Mouse (Mus musculus) MEL (cell line): ENCODE results near the gene Lhb. TPM values are rescaled to one million over a fixed set of nuclear protein-coding genes. Genes with fewer than 3 reads are reported as not detected.

Experiments used
- DNase-seq: peaks from one replicate; pipeline ENCODE4 v3.0.0; 2011; ENCODE audit warnings: low read depth, low spot score
- H3K27ac ChIP-seq: 2 replicates; pipeline ENCODE4 v1.5.1; 2012; ENCODE audit warnings: low read depth, mild to moderate bottlenecking, control low read depth, low read length, moderate library complexity; ENCODE audit not compliant: control insufficient read depth
- H3K27me3 ChIP-seq, 2 experiments: fragments of 150-350 bp in 1 of 2; sonication (generic) in 1 of 2; 2 replicates each; pipeline ENCODE4 v1.6.1; 2012; ENCODE audit warnings: low read length in 2 of 2, mild to moderate bottlenecking in 2 of 2, improper control_type of control experiment in 1 of 2, moderate library complexity in 1 of 2; ENCODE audit not compliant: insufficient read depth in 2 of 2, control insufficient read depth in 1 of 2
- H3K36me3 ChIP-seq, 2 experiments: 2 replicates each; pipeline ENCODE4 v1.6.1; 2012 to 2014; ENCODE audit warnings: low read length in 2 of 2, improper control_type of control experiment in 1 of 2, inconsistent platforms in 1 of 2, mild to moderate bottlenecking in 1 of 2; ENCODE audit not compliant: insufficient read depth in 2 of 2, control insufficient read depth in 1 of 2
- H3K4me1 ChIP-seq, 2 experiments: fragments of 150-350 bp in 1 of 2; sonication (generic) in 1 of 2; 2 replicates each; pipeline ENCODE4 v1.6.1; 2012; ENCODE audit warnings: low read length in 2 of 2, improper control_type of control experiment in 1 of 2, mild to moderate bottlenecking in 1 of 2; ENCODE audit not compliant: insufficient read depth in 2 of 2, control insufficient read depth in 1 of 2
- H3K4me3 ChIP-seq, 2 experiments: fragments of 150-350 bp in 1 of 2; sonication (generic) in 1 of 2; 2 replicates each; pipeline ENCODE4 v1.5.1; 2012; ENCODE audit warnings: low read depth in 2 of 2, low read length in 2 of 2, mild to moderate bottlenecking in 2 of 2, moderate library complexity in 2 of 2, control low read depth in 1 of 2, improper control_type of control experiment in 1 of 2; ENCODE audit not compliant: control insufficient read depth in 1 of 2, insufficient read depth in 1 of 2
- H3K79me2 ChIP-seq: 2 replicates; pipeline ENCODE4 v1.6.1; 2012; ENCODE audit warnings: mild to moderate bottlenecking, low read length, moderate library complexity; ENCODE audit not compliant: control insufficient read depth, poor library complexity, insufficient read depth
- H3K9ac ChIP-seq: 2 replicates; pipeline ENCODE4 v1.6.1; 2012; ENCODE audit warnings: low read depth, mild to moderate bottlenecking, control low read depth, low read length, moderate library complexity; ENCODE audit not compliant: control insufficient read depth, poor library complexity, severe bottlenecking
- H3K9me3 ChIP-seq: fragments of 150-350 bp; sonication (generic); replicated peaks from 2 replicates; pipeline ENCODE4 v1.6.1; 2012; ENCODE audit warnings: mild to moderate bottlenecking, low read length, improper control_type of control experiment, moderate library complexity; ENCODE audit not compliant: insufficient read depth
- BHLHE40 ChIP-seq: IDR thresholded peaks from 2 replicates; pipeline ENCODE4 v1.6.1; 2012; ENCODE audit warnings: low read depth, mild to moderate bottlenecking, inconsistent platforms, low read length, improper control_type of control experiment, borderline replicate concordance
- CHD1 ChIP-seq: IDR thresholded peaks from 2 replicates; pipeline ENCODE4 v1.6.1; 2012; ENCODE audit warnings: low read depth, mild to moderate bottlenecking, inconsistent platforms, low read length, improper control_type of control experiment
- CHD2 ChIP-seq: IDR thresholded peaks from 2 replicates; pipeline ENCODE4 v1.6.1; 2011; ENCODE audit warnings: low read length, improper control_type of control experiment
- CTCF ChIP-seq, 3 experiments: IDR thresholded peaks in 2 of 3; conservative IDR thresholded peaks in 1 of 3; 2 replicates each; pipeline ENCODE4 v1.5.1; 2011 to 2012; ENCODE audit warnings: low read length in 3 of 3, low read depth in 2 of 3, mild to moderate bottlenecking in 2 of 3, improper control_type of control experiment in 1 of 3, inconsistent platforms in 1 of 3, mixed read lengths in 1 of 3, moderate library complexity in 1 of 3; ENCODE audit not compliant: control insufficient read depth in 1 of 3, insufficient read depth in 1 of 3, poor library complexity in 1 of 3, severe bottlenecking in 1 of 3
- ELF1 ChIP-seq: IDR thresholded peaks from 2 replicates; pipeline ENCODE4 v1.6.1; 2014; ENCODE audit warnings: low read depth, mild to moderate bottlenecking, inconsistent platforms, low read length, improper control_type of control experiment, moderate library complexity
- ETS1 ChIP-seq: IDR thresholded peaks from 2 replicates; pipeline ENCODE4 v1.6.1; 2012; ENCODE audit warnings: low read depth, mild to moderate bottlenecking, inconsistent platforms, low read length, improper control_type of control experiment, moderate library complexity
- GATA1 ChIP-seq: IDR thresholded peaks from 2 replicates; pipeline ENCODE4 v1.6.1; 2011; ENCODE audit warnings: low read depth, low read length, improper control_type of control experiment
- HCFC1 ChIP-seq: IDR thresholded peaks from 2 replicates; pipeline ENCODE4 v1.6.1; 2012; ENCODE audit warnings: low read depth, mild to moderate bottlenecking, inconsistent platforms, low read length, improper control_type of control experiment, moderate library complexity
- JUND ChIP-seq: IDR thresholded peaks from 2 replicates; pipeline ENCODE4 v1.6.1; 2011; ENCODE audit warnings: low read depth, mild to moderate bottlenecking, improper control_type of control experiment, low read length
- MAFK ChIP-seq: IDR thresholded peaks from 2 replicates; pipeline ENCODE4 v1.6.1; 2011; ENCODE audit warnings: low read depth, mild to moderate bottlenecking, low read length, improper control_type of control experiment, borderline replicate concordance
- MAX ChIP-seq: IDR thresholded peaks from 2 replicates; pipeline ENCODE4 v1.6.1; 2011; ENCODE audit warnings: low read length, improper control_type of control experiment
- MXI1 ChIP-seq: IDR thresholded peaks from 2 replicates; pipeline ENCODE4 v1.6.1; 2011; ENCODE audit warnings: mild to moderate bottlenecking, low read depth, low read length, improper control_type of control experiment
- MYB ChIP-seq: IDR thresholded peaks from 2 replicates; pipeline ENCODE4 v1.6.1; 2011; ENCODE audit warnings: mild to moderate bottlenecking, low read depth, low read length, improper control_type of control experiment
- MYC ChIP-seq: IDR thresholded peaks from 2 replicates; pipeline ENCODE4 v1.6.1; 2011; ENCODE audit warnings: low read depth, mild to moderate bottlenecking, low read length, improper control_type of control experiment, moderate library complexity
- NELFE ChIP-seq: IDR thresholded peaks from 2 replicates; pipeline ENCODE4 v1.6.1; 2011; ENCODE audit warnings: low read depth, low read length, improper control_type of control experiment
- NRF1 ChIP-seq: IDR thresholded peaks from 2 replicates; pipeline ENCODE4 v1.6.1; 2014; ENCODE audit warnings: low read depth, mild to moderate bottlenecking, inconsistent platforms, low read length, improper control_type of control experiment, moderate library complexity; ENCODE audit not compliant: poor library complexity, insufficient read depth, severe bottlenecking
- POLR2A ChIP-seq, 2 experiments: IDR thresholded peaks; 2 replicates each; pipeline ENCODE4 v1.6.1; 2011 to 2012; ENCODE audit warnings: low read length in 2 of 2, mild to moderate bottlenecking in 2 of 2, control low read depth in 1 of 2, improper control_type of control experiment in 1 of 2, low read depth in 1 of 2, moderate library complexity in 1 of 2; ENCODE audit not compliant: control insufficient read depth in 1 of 2, insufficient read depth in 1 of 2, poor library complexity in 1 of 2
- POLR2AphosphoS2 ChIP-seq: IDR thresholded peaks from 2 replicates; pipeline ENCODE4 v1.6.1; 2011; ENCODE audit warnings: low read length, improper control_type of control experiment
- POLR2AphosphoS5 ChIP-seq: IDR thresholded peaks from 2 replicates; pipeline ENCODE4 v1.6.1; 2012; ENCODE audit warnings: low read depth, borderline replicate concordance, mild to moderate bottlenecking, inconsistent platforms, low read length, moderate library complexity, mixed read lengths
- RAD21 ChIP-seq: IDR thresholded peaks from 2 replicates; pipeline ENCODE4 v1.6.1; 2011; ENCODE audit warnings: mild to moderate bottlenecking, low read depth, low read length, improper control_type of control experiment
- SIN3A ChIP-seq: IDR thresholded peaks from 2 replicates; pipeline ENCODE4 v1.6.1; 2012; ENCODE audit warnings: low read length, improper control_type of control experiment, inconsistent platforms
- TAL1 ChIP-seq: IDR thresholded peaks from 2 replicates; pipeline ENCODE4 v1.6.1; 2012; ENCODE audit warnings: mild to moderate bottlenecking, inconsistent platforms, low read length, moderate library complexity, mixed read lengths
- TBP ChIP-seq: IDR thresholded peaks from 2 replicates; pipeline ENCODE4 v1.8.0; 2011; ENCODE audit warnings: low read depth, low read length, improper control_type of control experiment
- USF1 ChIP-seq: IDR thresholded peaks from 2 replicates; pipeline ENCODE4 v1.6.1; 2014; ENCODE audit warnings: low read depth, mild to moderate bottlenecking, inconsistent platforms, low read length, improper control_type of control experiment, moderate library complexity
- USF2 ChIP-seq, 2 experiments: IDR thresholded peaks; 2 replicates each; pipeline ENCODE4 v1.6.1; 2011 to 2012; ENCODE audit warnings: improper control_type of control experiment in 2 of 2, low read length in 2 of 2, borderline replicate concordance in 1 of 2, inconsistent platforms in 1 of 2, low read depth in 1 of 2, mild to moderate bottlenecking in 1 of 2; ENCODE audit not compliant: insufficient read depth in 1 of 2
- ZKSCAN1 ChIP-seq: IDR thresholded peaks from 2 replicates; pipeline ENCODE4 v1.6.1; 2012; ENCODE audit warnings: low read depth, mild to moderate bottlenecking, inconsistent platforms, low read length, improper control_type of control experiment, moderate library complexity
- polyA plus RNA-seq, 2 experiments: library from polyadenylated mRNA; stranded (reverse) in 1 of 2; unstranded in 1 of 2; fragments of >175 nt in 1 of 2; fragments of >200 nt in 1 of 2; gene quantifications; 2 replicates each; pipeline versions ENCODE4 v1.2.1 to v1.2.4; 2012; ENCODE audit warnings: low replicate concordance in 2 of 2, low read depth in 1 of 2; ENCODE audit not compliant: insufficient read length in 2 of 2, insufficient read depth in 1 of 2, missing spikeins in 1 of 2
- total RNA-seq: library from RNA; depleted of rRNA; stranded (reverse); fragments of 300-350 nt; gene quantifications from 2 replicates; pipeline ENCODE4 v1.2.3, GENCODE M21; 2012

Gene Lhb
- total and polyA plus RNA-seq, 3 experiments: 0.19 to 0.28 TPM; not detected in 1

- Histone ChIP-seq H3K27me3 (no peaks in the 10 kb centered on the region), H3K4me1 (peaks cover 7 to 33% of the 10 kb centered on the region in 2 experiments; a peak in 3 of 4 replicates), H3K36me3 (peaks cover 7 to 27% of the 10 kb centered on the region in 2 experiments), H3K27ac (peak overlapping the region; percentile 96), H3K9ac (peak overlapping the region; percentile 76), H3K4me3 (no peak overlapping the region; a peak in 1 of 4 replicates), H3K9me3 (no peaks in the 10 kb centered on the region), H3K79me2 (peaks cover 38% of the 10 kb centered on the region)
- TF ChIP-seq SIN3A (no peak), GATA1 (no peak), RAD21 (no peak), HCFC1 (no peak), TBP (no peak), BHLHE40 (no peak), USF1 (no peak), MYB (no peak), ETS1 (no peak), USF2 (IDR thresholded peaks at IDR 0.05; ENCODE audit: borderline replicate concordance in 1 of 2, insufficient read depth in 1 of 2, low read depth in 1 of 2, low read length in 2 of 2) (no peak), CHD2 (no peak)
- no peak for DNase-seq
Measured at GRCm38 (mm10) chr7:45461326-45461725, 40.7 kb downstream of the Lhb start.

- H3K79me2 ChIP-seq: peaks cover 41% of the 10 kb centered on the region
- H3K9ac ChIP-seq: no peak overlapping the region
- H3K27ac ChIP-seq: 0 out of 2 replicates have a peak overlapping the region, but pooled peaks have one; percentile 7
- H3K27me3 ChIP-seq: no peaks in the 10 kb centered on the region
- peaks cover 7 to 29% of the 10 kb centered on the region in 2 experiments; a peak in 3 of 4 replicates for H3K4me1 ChIP-seq
- H3K9me3 ChIP-seq: no peaks in the 10 kb centered on the region
- H3K4me3 ChIP-seq: no peak overlapping the region
- peaks cover 7 to 26% of the 10 kb centered on the region in 2 experiments for H3K36me3 ChIP-seq
- no peak for TF ChIP-seq MAFK
- TF ChIP-seq JUND: no peak
- TF ChIP-seq NRF1: no peak
- no peak for TF ChIP-seq TAL1
- TF ChIP-seq ELF1: no peak
- TF ChIP-seq POLR2AphosphoS2: no peak
- TF ChIP-seq SIN3A: no peak
- no peak for TF ChIP-seq USF1
- no peak for TF ChIP-seq ZKSCAN1
- no peak for TF ChIP-seq RAD21
- TF ChIP-seq BHLHE40: no peak
- no peak for TF ChIP-seq CHD1
- no peak for TF ChIP-seq MXI1
- TF ChIP-seq ETS1: no peak
- TF ChIP-seq MYC: no peak
- TF ChIP-seq MAX: no peak
- no peak for TF ChIP-seq CTCF (IDR thresholded peaks at IDR 0.05 in 2 of 3, conservative IDR thresholded peaks at IDR 0.05 in 1 of 3; ENCODE audit: control insufficient read depth in 1 of 3, insufficient read depth in 1 of 3, low read depth in 2 of 3, low read length in 3 of 3, poor library complexity in 1 of 3, severe bottlenecking in 1 of 3)
- TF ChIP-seq NELFE: no peak
- no peak for TF ChIP-seq POLR2A (IDR thresholded peaks at IDR 0.05; ENCODE audit: control insufficient read depth in 1 of 2, insufficient read depth in 1 of 2, low read depth in 1 of 2, low read length in 2 of 2, poor library complexity in 1 of 2)
- TF ChIP-seq POLR2AphosphoS5: no peak
- DNase-seq: no peak
Measured at GRCm38 (mm10) chr7:45461781-45462180, 41.2 kb downstream of the Lhb start.
